Mouse (Mus musculus): ENCODE measurements around the gene Btbd9. TPM values are rescaled to one million over a fixed set of nuclear protein-coding genes. Genes with fewer than 3 reads are reported as not detected.

Gene Btbd9
- polyA plus RNA-seq, 1 experiment, result 25.6 TPM

GRCm38 (mm10) chr17:30232698-30233097 is 343.6 kb downstream of the Btbd9 start:
- Histone ChIP-seq H3K27me3 (replicated peaks; ENCODE audit: control insufficient read depth, insufficient read depth, low read length) (no peaks in the 10 kb centered on the region), H3K27ac (ENCODE audit: insufficient read depth, low read depth, low read length) (no peak overlapping the region), H3K4me3 (ENCODE audit: insufficient read depth, low read depth, low read length) (no peak overlapping the region), H3K4me1 (ENCODE audit: control insufficient read depth, insufficient read depth, low read length) (no peaks in the 10 kb centered on the region), H3K36me3 (ENCODE audit: control insufficient read depth, insufficient read depth, low read length) (no peaks in the 10 kb centered on the region)
- DNase-seq, result no peak
- 84% methylated on average over 4 of the region's 4 CpGs for WGBS
- TF ChIP-seq CTCF (conservative IDR thresholded peaks at IDR 0.05; ENCODE audit: insufficient read depth, insufficient read length, low read depth, low read length), result no peak
- TF ChIP-seq POLR2A (IDR thresholded peaks at IDR 0.05; ENCODE audit: low read depth, low read length), result no peak

DNA sequence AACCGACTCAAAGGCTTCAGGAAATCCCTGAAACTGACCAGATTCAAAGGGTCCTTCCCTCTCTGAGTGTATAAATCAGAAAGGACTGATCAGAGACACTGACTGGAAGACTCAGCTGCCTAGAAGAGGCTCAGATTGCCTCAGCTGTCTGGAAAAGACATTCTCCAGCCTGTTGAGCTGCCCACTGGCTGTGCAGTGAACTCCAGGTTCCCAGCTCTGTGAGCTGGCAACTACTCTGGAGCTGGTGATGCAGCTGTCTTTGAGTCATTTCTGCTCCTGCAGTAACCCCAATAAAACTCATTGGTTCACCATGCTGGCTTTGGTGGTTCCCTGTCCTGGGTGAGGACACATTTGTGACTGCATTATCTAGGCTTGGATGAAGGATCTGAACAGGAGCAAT is 344.8 kb downstream of the Btbd9 start:
- no peak for DNase-seq
- H3K4me3 ChIP-seq (ENCODE audit: insufficient read depth, low read depth, low read length), result no peak overlapping the region
- H3K36me3 ChIP-seq (ENCODE audit: control insufficient read depth, insufficient read depth, low read length), result no peaks in the 10 kb centered on the region
- H3K27ac ChIP-seq (ENCODE audit: insufficient read depth, low read depth, low read length), result no peak overlapping the region
- H3K27me3 ChIP-seq (replicated peaks; ENCODE audit: control insufficient read depth, insufficient read depth, low read length), result no peaks in the 10 kb centered on the region
- TF ChIP-seq CTCF (conservative IDR thresholded peaks at IDR 0.05; ENCODE audit: insufficient read depth, insufficient read length, low read depth, low read length) (no peak), POLR2A (IDR thresholded peaks at IDR 0.05; ENCODE audit: low read depth, low read length) (no peak)
- no peaks in the 10 kb centered on the region for H3K4me1 ChIP-seq (ENCODE audit: control insufficient read depth, insufficient read depth, low read length)
- WGBS, result 88% methylated on average over 1 of the region's 1 CpGs

DNA sequence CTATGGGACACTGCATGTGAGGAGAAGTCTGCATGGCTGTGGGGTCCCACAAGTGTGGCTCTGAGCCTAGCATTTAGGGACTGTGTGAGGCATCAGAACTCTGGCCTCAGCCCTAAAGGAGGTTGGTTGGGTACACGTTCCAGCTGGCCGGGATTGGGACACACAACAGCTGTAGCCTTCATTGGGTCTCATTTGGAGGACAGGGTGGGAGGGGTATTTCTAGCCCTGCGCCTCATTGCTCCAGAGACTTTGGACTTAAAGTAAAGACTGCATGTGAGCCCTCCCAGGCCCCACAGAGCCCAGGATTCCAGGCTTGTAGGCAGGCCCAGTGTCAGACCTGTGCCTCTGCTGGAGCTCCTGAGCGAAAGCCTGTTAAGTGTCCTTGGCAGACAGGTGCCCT is 345.9 kb downstream of the Btbd9 start:
- H3K4me1 ChIP-seq (ENCODE audit: control insufficient read depth, insufficient read depth, low read length), result no peaks in the 10 kb centered on the region
- WGBS, result 88% methylated on average over 4 of the region's 4 CpGs
- no peak for DNase-seq
- H3K27me3 ChIP-seq (replicated peaks; ENCODE audit: control insufficient read depth, insufficient read depth, low read length), result no peaks in the 10 kb centered on the region
- no peak overlapping the region for H3K27ac ChIP-seq (ENCODE audit: insufficient read depth, low read depth, low read length)
- H3K4me3 ChIP-seq (ENCODE audit: insufficient read depth, low read depth, low read length), result no peak overlapping the region
- H3K36me3 ChIP-seq (ENCODE audit: control insufficient read depth, insufficient read depth, low read length), result no peaks in the 10 kb centered on the region
- no peak for TF ChIP-seq CTCF (conservative IDR thresholded peaks at IDR 0.05; ENCODE audit: insufficient read depth, insufficient read length, low read depth, low read length)
- TF ChIP-seq POLR2A (IDR thresholded peaks at IDR 0.05; ENCODE audit: low read depth, low read length), result no peak

DNA sequence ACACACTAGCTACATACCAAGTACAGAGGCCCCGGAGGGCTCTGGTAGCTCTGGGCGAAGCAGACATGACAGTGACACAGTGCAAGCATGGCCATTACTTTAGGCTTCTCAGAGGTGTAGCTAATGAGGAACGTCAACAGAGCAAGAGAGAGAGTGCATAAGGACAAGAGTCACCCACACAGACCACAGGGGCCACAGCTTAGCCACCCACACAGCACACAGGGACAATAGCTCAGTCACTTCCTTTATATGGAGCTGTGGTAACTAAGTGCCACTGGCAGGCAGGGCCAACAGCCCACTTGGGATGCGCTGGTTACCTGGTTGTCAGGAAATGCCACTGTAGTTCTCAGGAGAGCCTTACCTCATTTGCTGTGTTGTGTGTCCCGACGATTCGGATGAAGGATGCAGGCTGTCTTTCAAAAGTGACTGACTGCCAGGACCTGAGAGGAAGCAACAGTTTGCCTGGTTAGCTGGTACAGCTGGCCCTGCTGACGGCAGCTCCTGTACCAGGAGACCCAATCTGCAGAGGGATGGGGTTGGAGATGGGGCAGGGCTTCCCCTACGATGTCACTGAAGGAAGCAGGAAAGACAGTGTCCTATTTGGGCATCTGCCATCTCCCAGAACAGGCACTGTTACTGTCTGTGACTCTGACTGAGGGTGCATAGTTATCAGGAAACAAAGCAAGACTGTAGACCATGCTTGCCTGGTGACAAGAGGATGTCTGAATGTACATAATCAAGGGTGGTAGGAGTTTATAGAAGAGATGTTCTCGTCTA is 347.7 kb downstream of the Btbd9 start:
- DNase-seq, result no peak
- Histone ChIP-seq H3K27ac (ENCODE audit: insufficient read depth, low read depth, low read length) (no peak overlapping the region), H3K36me3 (ENCODE audit: control insufficient read depth, insufficient read depth, low read length) (no peaks in the 10 kb centered on the region), H3K4me3 (ENCODE audit: insufficient read depth, low read depth, low read length) (no peak overlapping the region), H3K27me3 (replicated peaks; ENCODE audit: control insufficient read depth, insufficient read depth, low read length) (no peaks in the 10 kb centered on the region), H3K4me1 (ENCODE audit: control insufficient read depth, insufficient read depth, low read length) (no peaks in the 10 kb centered on the region)
- WGBS, result 82% methylated on average over 10 of the region's 10 CpGs
- TF ChIP-seq POLR2A (IDR thresholded peaks at IDR 0.05; ENCODE audit: low read depth, low read length) (no peak), CTCF (conservative IDR thresholded peaks at IDR 0.05; ENCODE audit: insufficient read depth, insufficient read length, low read depth, low read length) (no peak)

DNA sequence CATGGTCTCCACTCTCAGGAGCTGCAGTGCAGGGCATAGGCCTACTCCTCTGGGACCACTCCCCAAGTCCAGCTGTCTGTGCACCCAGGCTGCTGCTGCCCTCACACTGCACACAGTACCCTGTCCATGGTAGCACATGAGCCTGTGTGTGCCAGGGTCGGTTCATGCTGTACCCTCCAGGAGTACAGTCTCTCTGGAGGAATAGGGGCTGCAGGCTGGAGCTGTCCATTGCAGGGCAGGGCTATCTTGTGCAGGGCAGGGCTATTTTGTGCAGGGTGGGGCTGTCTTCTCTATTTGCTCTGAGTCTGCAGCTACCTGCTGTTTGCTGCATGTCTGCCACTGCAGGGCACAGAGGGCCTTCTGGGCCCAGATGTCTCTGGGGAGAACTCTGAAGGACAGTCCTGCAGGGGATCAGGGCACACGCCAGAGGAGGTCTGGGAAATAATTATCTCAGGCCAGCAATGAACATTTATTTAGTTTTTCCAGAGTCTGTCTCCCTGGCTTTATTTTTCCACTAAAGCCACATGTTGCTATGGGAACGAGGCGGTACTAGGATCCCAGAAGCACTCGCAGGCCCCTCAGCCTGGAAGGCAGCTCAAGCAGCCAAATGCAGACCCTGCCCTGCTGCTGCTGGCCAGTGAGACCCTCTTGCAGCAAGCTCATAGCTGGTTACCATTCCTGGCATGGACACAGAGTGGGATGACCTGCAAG is 351.1 kb downstream of the Btbd9 start:
- WGBS, result 63% methylated on average over 5 of the region's 5 CpGs
- H3K27me3 ChIP-seq (replicated peaks; ENCODE audit: control insufficient read depth, insufficient read depth, low read length), result no peaks in the 10 kb centered on the region

DNA sequence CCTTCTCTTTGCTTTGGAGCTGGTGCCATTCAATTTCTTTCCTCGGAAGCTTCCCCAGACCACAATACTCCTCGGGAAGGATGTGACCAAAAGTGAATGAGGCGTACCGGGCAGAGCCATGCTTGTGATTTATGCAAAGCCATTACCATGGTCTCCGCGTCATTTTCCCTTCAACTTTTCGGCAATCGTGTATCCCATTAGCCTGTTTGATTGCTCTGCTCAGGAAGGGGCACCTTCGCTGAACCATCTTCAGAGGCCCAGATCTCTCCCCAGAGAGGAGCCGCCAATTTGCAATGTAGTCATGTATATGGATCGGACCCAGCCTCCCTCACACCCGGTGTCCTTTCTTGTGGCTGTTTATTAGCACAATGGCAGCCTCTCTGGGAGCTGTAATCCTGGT is 353.5 kb downstream of the Btbd9 start:
- TF ChIP-seq CTCF (conservative IDR thresholded peaks at IDR 0.05; ENCODE audit: insufficient read depth, insufficient read length, low read depth, low read length) (no peak), POLR2A (IDR thresholded peaks at IDR 0.05; ENCODE audit: low read depth, low read length) (no peak)
- no peak for DNase-seq
- Histone ChIP-seq H3K27ac (ENCODE audit: insufficient read depth, low read depth, low read length) (no peak overlapping the region), H3K36me3 (ENCODE audit: control insufficient read depth, insufficient read depth, low read length) (no peaks in the 10 kb centered on the region), H3K4me3 (ENCODE audit: insufficient read depth, low read depth, low read length) (no peak overlapping the region), H3K4me1 (ENCODE audit: control insufficient read depth, insufficient read depth, low read length) (no peaks in the 10 kb centered on the region), H3K27me3 (replicated peaks; ENCODE audit: control insufficient read depth, insufficient read depth, low read length) (no peaks in the 10 kb centered on the region)
- WGBS, result 80% methylated on average over 12 of the region's 12 CpGs

More for the DNA sequence above, 351.1 kb downstream of the Btbd9 start:
- no peak overlapping the region for H3K27ac ChIP-seq (ENCODE audit: insufficient read depth, low read depth, low read length)
- DNase-seq, result no peak
- no peak for TF ChIP-seq CTCF (conservative IDR thresholded peaks at IDR 0.05; ENCODE audit: insufficient read depth, insufficient read length, low read depth, low read length)
- no peak for TF ChIP-seq POLR2A (IDR thresholded peaks at IDR 0.05; ENCODE audit: low read depth, low read length)
- no peaks in the 10 kb centered on the region for H3K4me1 ChIP-seq (ENCODE audit: control insufficient read depth, insufficient read depth, low read length)
- no peak overlapping the region for H3K4me3 ChIP-seq (ENCODE audit: insufficient read depth, low read depth, low read length)
- no peaks in the 10 kb centered on the region for H3K36me3 ChIP-seq (ENCODE audit: control insufficient read depth, insufficient read depth, low read length)

- 73% methylated on average over 11 of the region's 11 CpGs for WGBS
- H3K27ac ChIP-seq (ENCODE audit: insufficient read depth, low read depth, low read length), result no peak overlapping the region
Observed at GRCm38 (mm10) chr17:30222361-30222760, 353.9 kb downstream of the Btbd9 start.

More at GRCm38 (mm10) chr17:30222361-30222760, 353.9 kb downstream of the Btbd9 start:
- Histone ChIP-seq H3K27me3 (replicated peaks; ENCODE audit: control insufficient read depth, insufficient read depth, low read length) (no peaks in the 10 kb centered on the region), H3K4me1 (ENCODE audit: control insufficient read depth, insufficient read depth, low read length) (no peaks in the 10 kb centered on the region), H3K36me3 (ENCODE audit: control insufficient read depth, insufficient read depth, low read length) (no peaks in the 10 kb centered on the region), H3K4me3 (ENCODE audit: insufficient read depth, low read depth, low read length) (no peak overlapping the region)
- TF ChIP-seq POLR2A (IDR thresholded peaks at IDR 0.05; ENCODE audit: low read depth, low read length) (no peak), CTCF (conservative IDR thresholded peaks at IDR 0.05; ENCODE audit: insufficient read depth, insufficient read length, low read depth, low read length) (no peak)
- no peak for DNase-seq
